Mouse (Mus musculus) intestine, embryonic 14.5 days (tissue): ENCODE measurements around the gene Slc35c2. TPM values are rescaled to one million over a fixed set of nuclear protein-coding genes. Genes with fewer than 3 reads are reported as not detected.

Source experiments
- ATAC-seq: fragments of 200-750 bp; cut with Nextera tagmentation; replicated peaks from 2 replicates; pipeline ENCODE4 v1.8.0; 2017; ENCODE audit warnings: low read depth, moderate number of reproducible peaks, moderate TSS enrichment, moderate library complexity; ENCODE audit not compliant: low FRiP score, low TSS enrichment
- DNase-seq: peaks from one replicate; pipeline ENCODE4 v3.0.0-alpha.2; 2018; ENCODE audit warnings: low spot score
- H3K27ac ChIP-seq: fragments of 300-500 bp; sonication (generic); 2 replicates; pipeline ENCODE4 v1.5.1; 2014; ENCODE audit warnings: low read depth, mild to moderate bottlenecking, control low read depth
- H3K27me3 ChIP-seq: fragments of 300-500 bp; sonication (generic); replicated peaks from 2 replicates; pipeline ENCODE4 v1.6.1; 2014; ENCODE audit warnings: low read length, control low read depth; ENCODE audit not compliant: control insufficient read depth, insufficient read depth
- H3K36me3 ChIP-seq: fragments of 300-500 bp; sonication (generic); 2 replicates; pipeline ENCODE4 v1.6.1; 2014; ENCODE audit warnings: low read length, control low read depth; ENCODE audit not compliant: control insufficient read depth, insufficient read depth
- H3K4me1 ChIP-seq: fragments of 300-500 bp; sonication (generic); replicated peaks from 2 replicates; pipeline ENCODE4 v1.6.1; 2014; ENCODE audit warnings: low read length, control low read depth, mixed read lengths; ENCODE audit not compliant: control insufficient read depth, insufficient read depth
- H3K4me2 ChIP-seq: fragments of 300-500 bp; sonication (generic); 2 replicates; pipeline ENCODE4 v1.6.1; 2014; ENCODE audit warnings: low read length
- H3K4me3 ChIP-seq: fragments of 300-500 bp; sonication (generic); 2 replicates; pipeline ENCODE4 v1.5.1; 2014; ENCODE audit warnings: low read depth, low read length, control low read depth, mixed read lengths
- H3K9ac ChIP-seq: fragments of 300-500 bp; sonication (generic); 2 replicates; pipeline ENCODE4 v1.6.1; 2014; ENCODE audit warnings: mild to moderate bottlenecking, low read length
- H3K9me3 ChIP-seq: fragments of 300-500 bp; sonication (generic); 2 replicates; pipeline ENCODE4 v1.6.1; 2016; ENCODE audit warnings: low read length, control low read depth; ENCODE audit not compliant: control insufficient read depth
- WGBS: fragments of 180-500 bp; shearing (Covaris S2); extraction: QIAGEN DNeasy Blood & Tissue Kit; methylation state at CpG from one replicate; pipeline ENCODE4 v1.1.7; 2014; 5-methylcytosine and 5-hydroxymethylcytosine counted together
- polyA plus RNA-seq: library from polyadenylated mRNA; unstranded; fragments of >200 nt; fragmentation: Nextera tagmentation; extraction: Ambion mirVana; gene quantifications from 2 replicates; pipeline ENCODE4 v1.2.1, GENCODE M21; 2014

Slc35c2 gene
- polyA plus RNA-seq, 1 experiment from 2014 or later, result 52.4 TPM

DNA sequence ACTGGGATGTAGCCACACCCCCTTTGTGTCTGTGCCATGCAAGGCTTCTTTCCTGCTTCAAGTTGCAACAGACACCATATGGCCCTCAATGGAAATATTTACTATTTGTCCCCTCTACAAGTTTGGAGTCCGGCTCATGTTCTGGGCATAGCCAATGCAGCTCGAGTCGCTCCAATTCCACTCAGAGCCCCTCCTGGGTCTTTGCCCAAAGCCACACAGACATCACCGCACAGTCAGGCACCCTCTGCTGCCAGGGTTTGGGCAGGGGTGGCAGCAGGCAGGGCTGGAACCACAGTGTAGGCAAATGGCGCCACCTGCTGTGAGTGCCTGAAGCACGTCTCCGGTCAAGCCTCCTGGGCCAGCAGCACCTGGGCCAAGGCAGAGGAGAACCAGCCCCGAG is 11.8 kb downstream of the Slc35c2 start:
- Histone ChIP-seq H3K27me3 (no peaks in the 10 kb centered on the region), H3K9ac (no peak overlapping the region), H3K4me1 (no peaks in the 10 kb centered on the region), H3K4me2 (no peak overlapping the region), H3K4me3 (no peak overlapping the region), H3K36me3 (peaks cover 22% of the 10 kb centered on the region), H3K9me3 (no peaks in the 10 kb centered on the region), H3K27ac (no peak overlapping the region)
- DNase-seq (peak; percentile 75), ATAC-seq (0 out of 2 replicates have a peak, but pooled peaks have one; percentile 34)
- 27% methylated on average over 8 of the region's 8 CpGs for WGBS

GRCm38 (mm10) chr2:165275124-165275640 is 12.5 kb downstream of the Slc35c2 start:
- Histone ChIP-seq H3K27ac (no peak overlapping the region), H3K4me1 (no peaks in the 10 kb centered on the region), H3K27me3 (no peaks in the 10 kb centered on the region), H3K9me3 (no peaks in the 10 kb centered on the region), H3K4me3 (no peak overlapping the region), H3K36me3 (peaks cover 16% of the 10 kb centered on the region), H3K9ac (no peak overlapping the region), H3K4me2 (no peak overlapping the region)
- no peak for DNase-seq
- WGBS, result 36% methylated on average over 8 of the region's 8 CpGs
- ATAC-seq, result no peak

GRCm38 (mm10) chr2:165273589-165273988 is 14.1 kb downstream of the Slc35c2 start:
- ATAC-seq (no peak), DNase-seq (no peak)
- no peak overlapping the region for H3K27ac ChIP-seq

DNA sequence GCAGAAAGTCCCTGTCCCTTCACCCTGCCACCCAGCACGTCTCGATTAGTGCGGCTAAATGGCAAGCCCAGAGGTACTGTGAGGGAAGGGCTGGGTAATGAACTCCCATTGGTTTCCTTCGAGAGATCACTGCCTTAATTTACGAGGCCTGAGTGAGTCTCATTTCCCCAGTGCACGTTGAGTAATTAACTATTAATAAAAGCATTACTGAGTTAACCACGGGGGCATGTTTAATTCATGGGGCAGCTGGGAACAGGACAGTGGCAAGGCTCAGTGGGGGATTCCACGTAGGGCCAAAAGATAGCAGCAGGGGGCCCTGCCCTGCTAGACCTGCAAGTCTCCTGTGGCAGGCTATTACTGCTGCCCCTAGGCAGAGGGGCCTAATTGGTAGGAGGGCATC is 16.3 kb downstream of the Slc35c2 start:
- 23% methylated on average over 8 of the region's 8 CpGs for WGBS
- H3K9ac ChIP-seq, result no peak overlapping the region
- no peak overlapping the region for H3K4me3 ChIP-seq
- DNase-seq (no peak), ATAC-seq (no peak)
- H3K27me3 ChIP-seq, result peaks cover 6% of the 10 kb centered on the region
- no peaks in the 10 kb centered on the region for H3K36me3 ChIP-seq
- H3K9me3 ChIP-seq, result no peaks in the 10 kb centered on the region
- H3K27ac ChIP-seq, result no peak overlapping the region
- no peaks in the 10 kb centered on the region for H3K4me1 ChIP-seq
- no peak overlapping the region for H3K4me2 ChIP-seq

More at GRCm38 (mm10) chr2:165273589-165273988, 14.1 kb downstream of the Slc35c2 start:
- no peaks in the 10 kb centered on the region for H3K27me3 ChIP-seq
- H3K4me2 ChIP-seq, result no peak overlapping the region
- no peak overlapping the region for H3K9ac ChIP-seq
- no peaks in the 10 kb centered on the region for H3K4me1 ChIP-seq
- H3K4me3 ChIP-seq, result no peak overlapping the region
- H3K9me3 ChIP-seq, result no peaks in the 10 kb centered on the region
- peaks cover 14% of the 10 kb centered on the region for H3K36me3 ChIP-seq
- WGBS, result 47% methylated on average over 4 of the region's 4 CpGs

DNA sequence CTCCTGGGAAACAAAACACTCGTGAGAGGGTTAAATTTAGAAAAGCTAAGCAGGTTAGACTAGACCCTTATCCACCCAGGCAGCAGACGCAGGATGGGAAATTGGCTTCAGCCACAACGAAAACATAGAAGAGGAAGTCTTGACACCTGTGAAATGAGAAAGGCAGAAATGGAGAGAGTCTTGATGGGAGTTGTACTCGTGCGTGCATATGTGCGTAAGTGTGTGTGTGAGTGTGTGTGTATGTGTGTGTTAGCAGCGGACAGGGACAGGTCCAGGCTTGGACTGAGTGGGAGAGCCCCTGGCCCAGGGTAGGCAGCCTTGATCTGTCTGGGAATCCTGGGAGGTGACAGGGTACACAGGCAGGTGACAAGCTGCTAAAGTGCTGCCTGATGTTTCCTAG is 16.8 kb downstream of the Slc35c2 start:
- ATAC-seq, result no peak
- no peaks in the 10 kb centered on the region for H3K4me1 ChIP-seq
- no peaks in the 10 kb centered on the region for H3K9me3 ChIP-seq
- H3K36me3 ChIP-seq, result no peaks in the 10 kb centered on the region
- H3K27ac ChIP-seq, result no peak overlapping the region
- no peak overlapping the region for H3K9ac ChIP-seq
- 50% methylated on average over 7 of the region's 7 CpGs for WGBS
- peaks cover 8% of the 10 kb centered on the region for H3K27me3 ChIP-seq
- no peak overlapping the region for H3K4me2 ChIP-seq
- DNase-seq, result no peak
- no peak overlapping the region for H3K4me3 ChIP-seq

DNA sequence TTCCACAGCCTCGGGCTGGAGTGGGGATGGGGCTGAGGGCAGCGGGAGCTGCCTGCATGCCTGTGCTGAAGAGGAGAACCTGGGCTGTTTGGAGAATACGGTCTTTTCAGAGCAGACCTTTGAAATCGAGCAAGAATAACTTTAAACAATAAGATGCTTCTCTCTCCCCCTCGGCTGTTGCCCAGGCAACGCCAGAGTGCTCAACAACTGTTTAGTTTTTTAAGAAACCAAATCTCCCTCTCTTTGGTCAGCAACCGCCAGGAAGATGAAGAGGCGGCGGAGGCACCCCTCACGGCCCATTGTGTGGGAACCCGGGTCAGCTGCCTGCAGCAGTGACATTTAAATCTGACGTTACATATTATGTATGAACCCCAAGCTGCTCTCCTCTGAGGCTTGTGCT is 20.9 kb downstream of the Slc35c2 start:
- H3K36me3 ChIP-seq, result no peaks in the 10 kb centered on the region
- DNase-seq (no peak), ATAC-seq (no peak)
- H3K9ac ChIP-seq, result no peak overlapping the region
- H3K4me2 ChIP-seq, result no peak overlapping the region
- H3K9me3 ChIP-seq, result no peaks in the 10 kb centered on the region
- H3K27ac ChIP-seq, result no peak overlapping the region
- H3K27me3 ChIP-seq, result peaks cover 15% of the 10 kb centered on the region
- 17% methylated on average over 12 of the region's 12 CpGs for WGBS
- no peak overlapping the region for H3K4me3 ChIP-seq
- H3K4me1 ChIP-seq, result no peaks in the 10 kb centered on the region

GRCm38 (mm10) chr2:165263861-165264260 is 23.8 kb downstream of the Slc35c2 start:
- peaks cover 15% of the 10 kb centered on the region for H3K27me3 ChIP-seq
- DNase-seq, result no peak
- H3K9ac ChIP-seq, result no peak overlapping the region

DNA sequence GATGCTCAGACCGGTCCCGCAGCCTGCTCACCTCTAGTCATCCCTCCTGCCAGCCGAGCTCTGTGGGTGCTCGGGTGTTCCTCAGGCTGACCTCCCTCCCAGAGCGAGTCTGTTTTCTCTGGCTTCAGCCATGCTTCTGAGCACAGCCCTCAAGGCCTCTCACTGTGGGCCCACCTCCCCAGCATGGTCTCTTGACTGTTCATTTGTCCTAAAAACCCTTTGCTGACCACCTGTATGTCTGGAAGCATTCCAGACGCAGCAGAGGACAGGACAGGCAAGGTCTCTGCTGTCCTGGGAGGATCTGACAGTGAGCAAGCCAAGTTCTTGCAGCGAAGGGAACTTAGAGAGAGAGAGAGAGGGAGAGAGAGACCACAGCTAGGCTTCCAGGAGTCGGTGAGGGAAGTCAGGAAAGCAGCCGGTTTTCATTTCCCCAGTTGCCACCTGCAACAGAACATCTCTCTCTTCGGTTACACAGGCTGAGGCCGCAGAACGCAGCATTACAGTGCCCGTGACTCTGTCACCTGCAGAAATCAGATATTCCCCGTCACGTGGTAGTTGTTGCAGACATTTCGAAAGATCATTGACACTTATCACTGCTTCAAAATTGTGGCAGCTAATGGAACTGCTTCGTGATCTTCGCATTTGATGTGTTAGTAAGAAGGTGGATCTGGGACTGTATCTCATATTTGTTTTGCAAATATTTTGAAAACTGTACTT is 25.2 kb downstream of the Slc35c2 start:
- Histone ChIP-seq H3K4me2 (no peak overlapping the region), H3K27ac (no peak overlapping the region), H3K9me3 (no peaks in the 10 kb centered on the region), H3K9ac (no peak overlapping the region), H3K27me3 (peaks cover 15% of the 10 kb centered on the region), H3K4me1 (no peaks in the 10 kb centered on the region), H3K36me3 (no peaks in the 10 kb centered on the region), H3K4me3 (no peak overlapping the region)
- WGBS, result 57% methylated on average over 18 of the region's 18 CpGs
- no peak for DNase-seq
- ATAC-seq, result no peak

More at GRCm38 (mm10) chr2:165263861-165264260, 23.8 kb downstream of the Slc35c2 start:
- H3K27ac ChIP-seq, result no peak overlapping the region
- no peak for ATAC-seq
- H3K4me1 ChIP-seq, result no peaks in the 10 kb centered on the region
- 73% methylated on average over 7 of the region's 7 CpGs for WGBS
- H3K4me3 ChIP-seq, result no peak overlapping the region
- H3K4me2 ChIP-seq, result no peak overlapping the region
- H3K9me3 ChIP-seq, result no peaks in the 10 kb centered on the region
- H3K36me3 ChIP-seq, result no peaks in the 10 kb centered on the region

DNA sequence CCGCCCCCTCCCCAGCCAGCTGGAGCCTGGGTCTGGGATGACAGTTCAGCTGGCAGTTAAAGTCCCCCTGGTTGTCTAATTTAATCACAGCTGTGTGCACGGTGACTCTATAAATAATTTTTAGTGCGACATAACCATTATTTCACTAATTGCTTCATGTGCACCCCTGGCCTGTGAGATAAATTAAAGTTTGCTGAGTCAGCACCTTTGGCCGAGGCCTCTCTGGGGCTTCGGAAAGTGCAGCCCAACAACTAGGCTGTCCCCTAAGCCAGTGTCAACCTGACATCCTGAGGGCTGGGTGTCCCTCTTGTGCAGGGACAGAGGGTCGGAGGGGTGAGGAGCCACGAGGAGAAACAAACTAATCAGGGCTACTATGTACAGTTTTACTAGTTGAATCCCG is 27.8 kb downstream of the Slc35c2 start:
- ATAC-seq, result no peak
- H3K4me2 ChIP-seq, result no peak overlapping the region
- no peaks in the 10 kb centered on the region for H3K9me3 ChIP-seq
- no peak for DNase-seq
- H3K4me3 ChIP-seq, result no peak overlapping the region
- H3K4me1 ChIP-seq, result no peaks in the 10 kb centered on the region
- no peak overlapping the region for H3K27ac ChIP-seq
- peaks cover 14% of the 10 kb centered on the region for H3K27me3 ChIP-seq
- H3K36me3 ChIP-seq, result no peaks in the 10 kb centered on the region
- H3K9ac ChIP-seq, result no peak overlapping the region
- WGBS, result 79% methylated on average over 8 of the region's 8 CpGs
